Mouse (Mus musculus) midbrain, postnatal 0 days (tissue): ENCODE measurements around the gene Taf1c. TPM values are rescaled to one million over a fixed set of nuclear protein-coding genes. Genes with fewer than 3 reads are reported as not detected.

ENCODE experiments used
- ATAC-seq: fragments of 200-750 bp; cut with Nextera tagmentation; 2 replicates; pipeline ENCODE4 v1.8.0; 2017; ENCODE audit warnings: moderate number of reproducible peaks, mild to moderate bottlenecking, moderate TSS enrichment, moderate library complexity; ENCODE audit not compliant: low FRiP score
- DNase-seq: peaks from one replicate; pipeline ENCODE4 v3.0.0-alpha.2; 2015; ENCODE audit warnings: low spot score
- H3K27ac ChIP-seq: fragments of 300-500 bp; sonication (generic); 2 replicates; pipeline ENCODE4 v1.5.1; 2014; ENCODE audit warnings: low read depth, mild to moderate bottlenecking, low read length, mixed read lengths
- H3K27me3 ChIP-seq: fragments of 300-500 bp; sonication (generic); 2 replicates; pipeline ENCODE4 v1.6.1; 2014; ENCODE audit warnings: low read length, control low read depth, mixed read lengths; ENCODE audit not compliant: insufficient read depth
- H3K36me3 ChIP-seq: fragments of 300-500 bp; sonication (generic); 2 replicates; pipeline ENCODE4 v1.6.1; 2014; ENCODE audit warnings: low read length, control low read depth, mixed read lengths; ENCODE audit not compliant: insufficient read depth
- H3K4me1 ChIP-seq: fragments of 300-500 bp; sonication (generic); 2 replicates; pipeline ENCODE4 v1.6.1; 2014; ENCODE audit warnings: mild to moderate bottlenecking, control low read depth, antibody characterized with exemption, low read length, mixed read lengths; ENCODE audit not compliant: insufficient read depth
- H3K4me2 ChIP-seq: fragments of 300-500 bp; sonication (generic); 2 replicates; pipeline ENCODE4 v1.6.1; 2014; ENCODE audit warnings: low read depth, mild to moderate bottlenecking, low read length, mixed read lengths; ENCODE audit not compliant: poor library complexity, severe bottlenecking
- H3K4me3 ChIP-seq: fragments of 300-500 bp; sonication (generic); 2 replicates; pipeline ENCODE4 v1.5.1; 2014; ENCODE audit warnings: low read depth, mild to moderate bottlenecking, low read length, moderate library complexity
- H3K9ac ChIP-seq: fragments of 300-500 bp; sonication (generic); replicated peaks from 2 replicates; pipeline ENCODE4 v1.6.1; 2014; ENCODE audit warnings: mild to moderate bottlenecking, low read length, moderate library complexity, mixed read lengths; ENCODE audit not compliant: poor library complexity, severe bottlenecking
- H3K9me3 ChIP-seq: fragments of 300-500 bp; sonication (generic); 2 replicates; pipeline ENCODE4 v1.6.1; 2016; ENCODE audit warnings: low read length, control low read depth
- CTCF ChIP-seq: IDR thresholded peaks from 2 replicates; pipeline ENCODE4 v1.5.1; 2016; ENCODE audit warnings: antibody characterized with exemption, mild to moderate bottlenecking
- WGBS: fragments of 180-500 bp; shearing (Covaris S2); extraction: QIAGEN DNeasy Blood & Tissue Kit; methylation state at CpG from one replicate; pipeline ENCODE4 v1.1.7; 2014; 5-methylcytosine and 5-hydroxymethylcytosine counted together
- polyA plus RNA-seq: library from polyadenylated mRNA; unstranded; fragments of >200 nt; fragmentation: Nextera tagmentation; extraction: Ambion mirVana; gene quantifications from 2 replicates; pipeline ENCODE4 v1.2.1, GENCODE M21; 2015
- total RNA-seq: library from RNA; depleted of rRNA; stranded (reverse); fragments of >200 nt; gene quantifications from 2 replicates; pipeline ENCODE4 v1.2.3, GENCODE M21; 2014

Gene Taf1c
- total and polyA plus RNA-seq, 2 experiments from 2014 or later: 9.6 to 22.5 TPM

- ATAC-seq (no peak), DNase-seq (no peak)
- Histone ChIP-seq H3K27me3 (peaks cover 2% of the 10 kb centered on the region; the same call in 1 of the 2 replicates), H3K27ac (no peak overlapping the region), H3K9me3 (no peaks in the 10 kb centered on the region), H3K4me3 (no peak overlapping the region), H3K4me2 (no peak overlapping the region), H3K4me1 (no peaks in the 10 kb centered on the region), H3K36me3 (no peaks in the 10 kb centered on the region), H3K9ac (no peak overlapping the region)
- no peak for TF ChIP-seq CTCF
- WGBS: 52% methylated on average over 2 of the region's 2 CpGs
Measured at GRCm38 (mm10) chr8:119635958-119636357, 30.9 kb upstream of the Taf1c start.

- H3K4me3 ChIP-seq: no peak within 1 kb of the TSS
- ATAC-seq: no peak
- TF ChIP-seq CTCF: no peak
- DNase-seq: no peak
- no peak within 1 kb of the TSS for H3K9ac ChIP-seq
- WGBS: 22% methylated on average over 6 of the region's 6 CpGs
- H3K27me3 ChIP-seq: peaks cover 2% of the 10 kb centered on the region; the same call in 1 of the 2 replicates
- H3K9me3 ChIP-seq: no peaks in the 10 kb centered on the region
- H3K4me2 ChIP-seq: no peak within 1 kb of the TSS
- H3K36me3 ChIP-seq: no peaks in the 10 kb centered on the region
- no peak within 1 kb of the TSS for H3K27ac ChIP-seq
- H3K4me1 ChIP-seq: no peaks in the 10 kb centered on the region
Measured at GRCm38 (mm10) chr8:119635378-119635777, 30.4 kb upstream of the Taf1c start, which contains the start of gene Kcng4. Kcng4 (minus strand) TSS chr8:119635680.

- 16% methylated on average over 14 of the region's 14 CpGs for WGBS
- no peak for TF ChIP-seq CTCF
- no peak for DNase-seq
Measured at GRCm38 (mm10) chr8:119634616-119635336, 29.8 kb upstream of the Taf1c start.

GRCm38 (mm10) chr8:119632909-119633308, 27.9 kb upstream of the Taf1c start:
- H3K27ac ChIP-seq: no peak overlapping the region
- peaks cover 2% of the 10 kb centered on the region; the same call in 1 of the 2 replicates for H3K27me3 ChIP-seq
- DNase-seq (no peak), ATAC-seq (no peak)
- no peaks in the 10 kb centered on the region for H3K9me3 ChIP-seq
- H3K4me1 ChIP-seq: no peaks in the 10 kb centered on the region
- H3K4me3 ChIP-seq: no peak overlapping the region
- no peak overlapping the region for H3K9ac ChIP-seq
- H3K4me2 ChIP-seq: no peak overlapping the region
- 54% methylated on average over 29 of the region's 29 CpGs for WGBS
- no peaks in the 10 kb centered on the region for H3K36me3 ChIP-seq
- TF ChIP-seq CTCF: no peak

More at GRCm38 (mm10) chr8:119634616-119635336, 29.8 kb upstream of the Taf1c start:
- Histone ChIP-seq H3K36me3 (no peaks in the 10 kb centered on the region), H3K4me2 (no peak overlapping the region), H3K4me3 (no peak overlapping the region), H3K27me3 (peaks cover 2% of the 10 kb centered on the region; the same call in 1 of the 2 replicates), H3K4me1 (no peaks in the 10 kb centered on the region), H3K27ac (no peak overlapping the region), H3K9ac (no peak overlapping the region), H3K9me3 (no peaks in the 10 kb centered on the region)
- ATAC-seq: no peak

- Histone ChIP-seq H3K27ac (no peak overlapping the region), H3K36me3 (no peaks in the 10 kb centered on the region), H3K27me3 (peaks cover 2% of the 10 kb centered on the region; the same call in 1 of the 2 replicates), H3K4me2 (no peak overlapping the region), H3K9ac (no peak overlapping the region), H3K4me3 (no peak overlapping the region), H3K9me3 (no peaks in the 10 kb centered on the region), H3K4me1 (no peaks in the 10 kb centered on the region)
- 92% methylated on average over 9 of the region's 9 CpGs for WGBS
- DNase-seq (no peak), ATAC-seq (no peak)
- no peak for TF ChIP-seq CTCF
Measured at GRCm38 (mm10) chr8:119632246-119632645, 27.2 kb upstream of the Taf1c start.

- Histone ChIP-seq H3K9me3 (no peaks in the 10 kb centered on the region), H3K9ac (no peak overlapping the region), H3K4me1 (no peaks in the 10 kb centered on the region), H3K27me3 (peaks cover 2% of the 10 kb centered on the region; the same call in 1 of the 2 replicates), H3K36me3 (no peaks in the 10 kb centered on the region), H3K4me3 (no peak overlapping the region), H3K4me2 (no peak overlapping the region), H3K27ac (no peak overlapping the region)
- WGBS: 39% methylated on average over 3 of the region's 3 CpGs
- no peak for TF ChIP-seq CTCF
- no peak for ATAC-seq
- no peak for DNase-seq
Measured at GRCm38 (mm10) chr8:119630841-119631240, 25.8 kb upstream of the Taf1c start.
